Mouse (Mus musculus) liver, adult 2 months (tissue): ENCODE data around the gene Dnajc17.

ENCODE experiments used
- CTCF ChIP-seq: fragments of 200-500 bp; IDR thresholded peaks from 2 replicates; pipeline ENCODE4 v1.5.1; 2011; ENCODE audit warnings: low read depth, low read length, control low read depth
- POLR2A ChIP-seq: fragments of 200-500 bp; IDR thresholded peaks from 2 replicates; pipeline ENCODE4 v1.6.1; 2011; ENCODE audit warnings: low read length, control low read depth; ENCODE audit not compliant: insufficient read depth; ENCODE audit errors: extremely low read depth

GRCm38 (mm10) chr2:119250826-119251478, 42.4 kb upstream of the Dnajc17 start:
- peak; percentile 94 for TF ChIP-seq CTCF
- TF ChIP-seq POLR2A = no peak
